Mouse (Mus musculus): Measurements from ENCODE around the gene Hykk.
"Not testable (repeated sequence)": the region's sequence is repeated elsewhere in the genome, so short reads cannot be mapped to it uniquely, and the experiment has no call there.

Hykk gene

DNA sequence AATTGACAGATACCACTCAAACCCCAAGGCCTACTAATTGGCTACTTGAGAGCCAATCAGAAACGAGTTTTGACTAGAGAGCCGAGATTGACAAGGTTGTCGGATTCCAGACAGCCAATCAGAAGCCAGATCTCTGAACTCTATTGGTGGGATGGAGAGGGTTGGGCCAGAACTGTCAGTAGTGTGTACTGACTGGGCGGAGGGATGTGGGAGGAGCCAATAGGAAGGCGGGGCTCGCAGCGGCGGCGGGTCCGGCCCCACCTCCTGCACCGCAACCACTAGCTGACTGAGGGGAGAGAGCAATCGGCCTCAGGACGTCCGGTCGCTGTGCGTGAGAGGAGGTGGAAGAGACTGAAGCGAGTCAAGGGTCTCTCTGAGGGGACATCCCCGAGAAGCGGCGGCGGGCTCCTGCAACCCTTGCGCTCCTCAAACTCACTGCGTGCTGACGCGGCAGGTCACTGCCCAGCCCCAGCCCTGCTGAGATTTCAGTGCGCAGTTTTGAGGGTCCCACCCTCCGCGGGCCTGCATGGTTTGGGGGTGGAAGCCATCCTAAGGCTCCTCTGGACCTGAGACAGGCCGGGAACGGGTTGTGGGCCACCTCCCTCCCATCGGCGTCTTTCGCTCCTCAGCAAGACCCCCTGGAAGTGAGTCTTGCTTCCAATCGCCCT is at the start of gene Hykk:
Hykk (plus strand) TSS at position 274 of the 668 bp plus-strand sequence.
- peak; percentile 90 to 93 for DNase-seq (ENCODE audit: low spot score in 2 of 2)

DNA sequence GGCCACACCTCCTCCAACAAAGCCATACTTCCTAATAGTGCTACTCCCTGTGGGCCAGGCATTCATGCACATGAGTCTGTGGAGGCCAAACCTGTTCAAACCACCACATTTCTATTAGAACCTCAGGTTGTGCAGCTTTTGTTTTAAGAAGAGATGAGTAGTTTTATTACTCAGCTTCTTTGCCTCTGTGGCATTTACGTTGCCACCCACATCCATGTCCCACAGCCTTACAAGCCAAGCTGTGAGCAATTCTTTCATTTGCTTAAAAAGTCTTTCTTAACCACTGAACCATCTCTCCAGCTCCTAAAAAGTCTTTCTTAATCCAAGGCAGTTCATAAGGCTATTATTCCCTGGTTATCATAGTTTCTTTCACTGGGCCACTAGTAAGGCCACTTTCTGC is 38.3 kb upstream of the Hykk start:
- DNase-seq (ENCODE audit: low spot score in 2 of 2), result peak in 1 of 2 experiments; percentile 6

GRCm38 (mm10) chr9:54892111-54892510 is 25.0 kb upstream of the Hykk start:
- DNase-seq (ENCODE audit: low spot score in 2 of 2), result no peak

DNA sequence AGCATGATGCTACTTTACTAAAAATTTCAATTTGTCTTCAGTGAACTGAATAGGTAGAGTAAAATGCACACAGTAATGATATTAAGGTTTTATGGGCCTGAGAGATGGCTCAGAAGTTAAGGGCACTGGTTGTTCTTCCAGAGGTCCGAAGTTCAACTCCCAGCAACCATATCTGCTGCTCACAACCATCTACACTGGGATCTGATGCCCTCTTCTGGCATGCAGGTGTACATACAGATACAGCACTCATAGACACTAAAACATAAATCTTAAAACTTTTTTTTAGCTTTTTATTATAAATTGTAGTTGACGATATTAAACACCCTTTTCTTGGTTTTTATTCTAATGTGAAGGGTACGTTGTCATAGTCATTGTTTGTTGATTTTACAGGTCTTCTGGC is 20.0 kb upstream of the Hykk start:
- no peak for DNase-seq (ENCODE audit: low spot score in 2 of 2)

GRCm38 (mm10) chr9:54909446-54909845 is 7.6 kb upstream of the Hykk start:
- DNase-seq (ENCODE audit: low spot score in 2 of 2), result no peak

- no peak for DNase-seq (ENCODE audit: low spot score in 2 of 2)
Measured at GRCm38 (mm10) chr9:54915576-54915975, 1.5 kb upstream of the Hykk start.

GRCm38 (mm10) chr9:54916401-54916800 is 682 bp upstream of the Hykk start:
- DNase-seq (ENCODE audit: low spot score in 2 of 2), result no peak

DNA sequence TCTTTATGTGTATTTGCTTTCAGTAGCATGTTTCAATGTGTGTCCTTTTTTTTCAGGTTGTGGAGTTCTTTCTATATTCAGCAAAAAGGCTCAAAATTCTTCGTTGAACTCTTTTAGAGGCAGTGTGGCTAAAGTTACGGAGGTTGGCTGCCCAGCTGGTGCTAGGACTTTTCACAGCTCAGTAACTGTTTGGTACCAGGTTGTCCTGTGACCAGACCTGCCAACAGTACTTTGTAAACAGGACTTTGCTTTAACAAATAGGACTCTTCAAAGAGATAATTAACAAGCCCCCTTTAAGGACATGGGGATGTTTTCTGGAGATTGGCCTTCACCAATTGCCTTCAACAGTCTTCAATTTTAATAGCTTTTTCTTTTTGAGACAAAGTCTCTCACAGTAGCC is 1.1 kb downstream of the Hykk start:
- no peak for DNase-seq (ENCODE audit: low spot score in 2 of 2)

- no peak for DNase-seq (ENCODE audit: low spot score in 2 of 2)
Measured at GRCm38 (mm10) chr9:54918781-54919180, 1.7 kb downstream of the Hykk start.

- DNase-seq (ENCODE audit: low spot score in 2 of 2), result no peak
Measured at GRCm38 (mm10) chr9:54919946-54920345, 2.9 kb downstream of the Hykk start.

DNA sequence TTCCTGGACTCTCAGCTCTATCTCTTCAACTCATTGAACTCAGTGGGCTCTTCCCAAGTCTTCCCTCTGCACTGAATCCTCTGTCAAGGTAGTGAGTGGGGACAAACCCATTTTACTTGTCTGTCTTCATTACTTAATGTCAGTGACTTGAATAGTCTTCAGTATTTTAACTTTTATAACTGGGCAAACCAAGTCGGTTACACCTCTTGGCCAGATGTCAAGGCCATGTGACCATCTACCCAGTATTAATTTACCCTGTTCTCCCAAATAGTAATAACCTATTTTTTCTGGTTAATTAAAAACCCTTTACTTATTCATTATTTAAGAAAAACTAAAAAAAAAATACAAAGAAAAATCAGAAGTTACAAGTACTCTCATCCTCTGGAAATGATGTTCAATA is 13.7 kb downstream of the Hykk start:
- DNase-seq (ENCODE audit: low spot score in 2 of 2), result no peak

DNA sequence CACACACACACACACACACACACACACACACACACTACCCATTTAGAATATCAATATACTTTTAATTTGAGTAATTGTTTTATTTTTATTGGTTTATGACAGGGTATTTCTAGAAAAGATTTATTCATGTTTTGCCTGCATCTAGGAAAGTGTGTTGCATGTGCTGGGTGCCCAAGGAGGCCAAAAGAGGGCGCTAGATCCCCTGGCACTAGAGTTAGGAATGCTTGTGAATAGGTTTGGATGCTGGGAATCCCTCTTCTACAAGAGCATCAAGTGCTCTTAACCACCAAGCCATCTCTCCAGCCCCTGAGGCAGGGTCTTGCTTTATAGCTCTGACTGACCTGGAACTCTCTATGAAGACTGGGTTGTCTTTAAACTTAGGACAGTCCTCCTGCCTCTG is 14.7 kb downstream of the Hykk start:
- no peak for DNase-seq (ENCODE audit: low spot score in 2 of 2)

- no peak for DNase-seq (ENCODE audit: low spot score in 2 of 2)
Measured at GRCm38 (mm10) chr9:54932379-54932778, 15.3 kb downstream of the Hykk start.

GRCm38 (mm10) chr9:54942071-54942470 is 25.0 kb downstream of the Hykk start:
- no peak for DNase-seq (ENCODE audit: low spot score in 2 of 2)

- DNase-seq (ENCODE audit: low spot score in 2 of 2), result no peak
Measured at GRCm38 (mm10) chr9:54944467-54944866, 27.4 kb downstream of the Hykk start.

GRCm38 (mm10) chr9:54946256-54946655 is 29.2 kb downstream of the Hykk start:
- no peak for DNase-seq (ENCODE audit: low spot score in 2 of 2)

DNA sequence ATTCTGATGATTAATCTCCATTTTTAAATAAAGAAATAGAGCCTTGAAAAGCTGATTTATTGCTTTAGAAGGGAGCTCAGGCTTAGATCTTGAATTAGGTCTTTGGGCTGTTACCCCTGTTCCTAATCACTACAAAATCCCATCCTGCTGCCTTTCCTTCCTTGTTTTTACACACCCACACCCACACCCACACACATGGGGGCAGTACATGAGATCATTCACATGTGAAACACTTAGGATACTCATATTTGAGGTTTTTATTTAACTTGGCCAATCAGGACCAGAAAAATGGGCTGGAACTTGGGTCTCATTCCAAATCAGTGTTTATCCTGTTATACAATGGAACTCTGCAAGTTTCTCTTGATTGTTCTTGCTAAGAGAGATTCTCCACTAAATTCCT is 32.4 kb downstream of the Hykk start:
- DNase-seq (ENCODE audit: low spot score in 2 of 2), result no peak

DNA sequence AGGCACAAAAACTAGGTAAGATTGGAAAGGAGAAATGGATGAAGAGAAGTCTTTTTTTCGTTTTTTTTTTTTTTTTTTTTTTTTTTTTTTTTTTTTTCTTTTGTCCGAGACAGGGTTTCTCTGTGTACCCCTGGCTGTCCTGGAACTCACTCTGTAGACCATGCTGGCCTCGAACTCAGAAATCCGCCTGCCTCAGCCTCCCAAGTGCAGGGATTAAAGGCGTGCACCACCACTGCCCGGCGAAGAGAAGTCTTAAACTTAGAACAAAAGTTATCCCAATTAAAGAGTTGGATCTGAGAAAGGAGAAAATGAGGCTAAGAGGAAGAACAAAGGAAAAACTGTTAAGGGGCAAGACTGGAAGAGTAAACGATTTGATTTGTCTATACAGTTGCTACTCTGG is 33.1 kb downstream of the Hykk start:
- not testable (repeated sequence) for DNase-seq (ENCODE audit: low spot score in 2 of 2)

- DNase-seq (ENCODE audit: low spot score in 2 of 2), result peak; percentile 71 to 84
Measured at GRCm38 (mm10) chr9:54950575-54951321, 33.7 kb downstream of the Hykk start, which contains the start of the genes Psma4 and AY074887. Gene Psma4, plus strand, starts transcription at chr9:54950790. Gene AY074887, minus strand, starts transcription at chr9:54950998.

- DNase-seq (ENCODE audit: low spot score in 2 of 2), result no peak
Measured at GRCm38 (mm10) chr9:54961059-54961458, 44.0 kb downstream of the Hykk start.

- DNase-seq (ENCODE audit: low spot score in 2 of 2), result no peak
Measured at GRCm38 (mm10) chr9:54963669-54964068, 46.6 kb downstream of the Hykk start.

- no peak for DNase-seq (ENCODE audit: low spot score in 2 of 2)
Measured at GRCm38 (mm10) chr9:54969972-54970637, 53.0 kb downstream of the Hykk start.

DNA sequence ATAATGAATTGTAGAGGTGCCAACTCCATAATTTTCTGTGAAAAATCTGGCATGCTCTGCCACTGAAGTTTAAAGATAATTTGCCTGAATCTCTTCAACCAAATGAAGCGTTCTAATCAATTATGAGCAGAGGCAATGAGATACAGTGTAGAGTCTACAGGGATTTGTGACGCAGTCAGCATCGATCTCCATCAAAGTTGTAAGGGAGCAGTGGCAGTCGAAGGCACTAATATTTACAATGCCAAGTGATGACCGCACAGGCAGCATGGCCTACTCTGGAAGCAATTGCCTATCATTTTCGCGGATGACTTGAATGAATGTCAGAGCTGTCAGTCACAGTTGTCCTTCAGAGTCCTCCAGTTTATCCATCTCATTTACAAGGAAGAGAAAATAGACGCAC is 63.6 kb downstream of the Hykk start, which contains the start of gene Chrna5:
Chrna5 (plus strand) TSS at position 207 of the 400 bp plus-strand sequence.
- DNase-seq (ENCODE audit: low spot score in 2 of 2), result no peak

Measured in left cerebral cortex, adult 9 months (tissue).